Mouse (Mus musculus) hindbrain, postnatal 0 days (tissue): ENCODE measurements around the gene Prm1. TPM values are rescaled to one million over a fixed set of nuclear protein-coding genes. Genes with fewer than 3 reads are reported as not detected.

ENCODE experiments used
- ATAC-seq: fragments of 200-750 bp; cut with Nextera tagmentation; 2 replicates; pipeline ENCODE4 v1.8.0; 2017; ENCODE audit warnings: mild to moderate bottlenecking, moderate TSS enrichment, moderate library complexity
- DNase-seq: peaks from one replicate; pipeline ENCODE4 v3.0.0-alpha.2; 2015; ENCODE audit warnings: low spot score
- H3K27ac ChIP-seq: fragments of 300-500 bp; sonication (generic); 2 replicates; pipeline ENCODE4 v1.5.1; 2014; ENCODE audit warnings: mild to moderate bottlenecking
- H3K27me3 ChIP-seq: fragments of 300-500 bp; sonication (generic); 2 replicates; pipeline ENCODE4 v1.6.1; 2014; ENCODE audit warnings: low read length, mixed read lengths; ENCODE audit not compliant: insufficient read depth
- H3K36me3 ChIP-seq: fragments of 300-500 bp; sonication (generic); 2 replicates; pipeline ENCODE4 v1.6.1; 2014; ENCODE audit warnings: low read length, mixed read lengths; ENCODE audit not compliant: insufficient read depth
- H3K4me1 ChIP-seq: fragments of 300-500 bp; sonication (generic); 2 replicates; pipeline ENCODE4 v1.6.1; 2014; ENCODE audit warnings: antibody characterized with exemption, low read length, mixed read lengths; ENCODE audit not compliant: insufficient read depth
- H3K4me2 ChIP-seq: fragments of 300-500 bp; sonication (generic); 2 replicates; pipeline ENCODE4 v1.6.1; 2014; ENCODE audit warnings: low read depth, mild to moderate bottlenecking, low read length, moderate library complexity, mixed read lengths
- H3K4me3 ChIP-seq: fragments of 300-500 bp; sonication (generic); 2 replicates; pipeline ENCODE4 v1.5.1; 2014; ENCODE audit warnings: low read length
- H3K9ac ChIP-seq: fragments of 300-500 bp; sonication (generic); replicated peaks from 2 replicates; pipeline ENCODE4 v1.6.1; 2014; ENCODE audit warnings: mild to moderate bottlenecking, low read length, moderate library complexity, mixed read lengths
- H3K9me3 ChIP-seq: fragments of 300-500 bp; sonication (generic); 2 replicates; pipeline ENCODE4 v1.6.1; 2016; ENCODE audit warnings: low read length, mixed read lengths
- CTCF ChIP-seq: IDR thresholded peaks from 2 replicates; pipeline ENCODE4 v1.5.1; 2016; ENCODE audit warnings: antibody characterized with exemption, control low read depth, low read depth
- WGBS: fragments of 180-500 bp; shearing (Covaris S2); extraction: QIAGEN DNeasy Blood & Tissue Kit; methylation state at CpG from one replicate; pipeline ENCODE4 v1.1.7; 2014; 5-methylcytosine and 5-hydroxymethylcytosine counted together
- polyA plus RNA-seq: library from polyadenylated mRNA; unstranded; fragments of >200 nt; fragmentation: Nextera tagmentation; extraction: Ambion mirVana; gene quantifications from 2 replicates; pipeline ENCODE4 v1.2.1, GENCODE M21; 2015
- total RNA-seq: library from RNA; depleted of rRNA; stranded (reverse); fragments of >200 nt; gene quantifications from 2 replicates; pipeline ENCODE4 v1.2.3, GENCODE M21; 2014

Prm1 gene
- total and polyA plus RNA-seq, 2 experiments from 2014 or later, result 0.70 TPM; not detected in 1

- Histone ChIP-seq H3K4me2 (no peak overlapping the region), H3K9ac (no peak overlapping the region), H3K36me3 (no peaks in the 10 kb centered on the region), H3K27me3 (no peaks in the 10 kb centered on the region), H3K27ac (no peak overlapping the region), H3K9me3 (no peaks in the 10 kb centered on the region), H3K4me1 (no peaks in the 10 kb centered on the region), H3K4me3 (no peak overlapping the region)
- WGBS, result 66% methylated on average over 5 of the region's 5 CpGs
- DNase-seq (no peak), ATAC-seq (no peak)
- TF ChIP-seq CTCF, result no peak
Observed at GRCm38 (mm10) chr16:10777579-10778160, 28.0 kb downstream of the Prm1 start.

GRCm38 (mm10) chr16:10776322-10776721 is 29.3 kb downstream of the Prm1 start:
- no peak overlapping the region for H3K27ac ChIP-seq
- H3K9me3 ChIP-seq, result no peaks in the 10 kb centered on the region
- no peaks in the 10 kb centered on the region for H3K36me3 ChIP-seq
- no peak overlapping the region for H3K4me2 ChIP-seq
- H3K27me3 ChIP-seq, result no peaks in the 10 kb centered on the region
- no peak for DNase-seq
- no peak for TF ChIP-seq CTCF
- ATAC-seq, result no peak
- WGBS, result 70% methylated on average over 7 of the region's 7 CpGs
- no peaks in the 10 kb centered on the region for H3K4me1 ChIP-seq
- no peak overlapping the region for H3K4me3 ChIP-seq
- H3K9ac ChIP-seq, result no peak overlapping the region

GRCm38 (mm10) chr16:10774726-10775125 is 30.9 kb downstream of the Prm1 start:
- no peaks in the 10 kb centered on the region for H3K27me3 ChIP-seq
- DNase-seq (no peak), ATAC-seq (no peak)
- TF ChIP-seq CTCF, result no peak
- H3K27ac ChIP-seq, result no peak overlapping the region
- H3K4me2 ChIP-seq, result no peak overlapping the region
- no peaks in the 10 kb centered on the region for H3K36me3 ChIP-seq
- no peak overlapping the region for H3K4me3 ChIP-seq
- H3K9ac ChIP-seq, result no peak overlapping the region
- WGBS, result 65% methylated on average over 4 of the region's 4 CpGs
- no peaks in the 10 kb centered on the region for H3K4me1 ChIP-seq
- H3K9me3 ChIP-seq, result no peaks in the 10 kb centered on the region

- no peak overlapping the region for H3K4me2 ChIP-seq
- H3K36me3 ChIP-seq, result no peaks in the 10 kb centered on the region
- no peak overlapping the region for H3K27ac ChIP-seq
- no peak overlapping the region for H3K4me3 ChIP-seq
- H3K27me3 ChIP-seq, result no peaks in the 10 kb centered on the region
- H3K4me1 ChIP-seq, result no peaks in the 10 kb centered on the region
- no peaks in the 10 kb centered on the region for H3K9me3 ChIP-seq
- H3K9ac ChIP-seq, result no peak overlapping the region
- 78% methylated on average over 8 of the region's 8 CpGs for WGBS
- ATAC-seq, result no peak
- no peak for TF ChIP-seq CTCF
- no peak for DNase-seq
Observed at GRCm38 (mm10) chr16:10773543-10773942, 32.1 kb downstream of the Prm1 start.

GRCm38 (mm10) chr16:10771769-10772510 is 33.7 kb downstream of the Prm1 start:
- 69% methylated on average over 19 of the region's 19 CpGs for WGBS

GRCm38 (mm10) chr16:10770531-10771325 is 34.9 kb downstream of the Prm1 start:
- H3K36me3 ChIP-seq, result no peaks in the 10 kb centered on the region
- H3K4me1 ChIP-seq, result no peaks in the 10 kb centered on the region
- H3K27me3 ChIP-seq, result no peaks in the 10 kb centered on the region
- ATAC-seq (peak; percentile 41; the same call in 1 of the 2 replicates), DNase-seq (peak; percentile 28)
- no peak overlapping the region for H3K27ac ChIP-seq
- 52% methylated on average over 4 of the region's 4 CpGs for whole genome bisulfite sequencing
- no peak overlapping the region for H3K4me3 ChIP-seq
- H3K9ac ChIP-seq, result no peak overlapping the region
- H3K9me3 ChIP-seq, result no peaks in the 10 kb centered on the region
- peak; percentile 19; the same call in 1 of the 2 replicates for TF ChIP-seq CTCF
- H3K4me2 ChIP-seq, result no peak overlapping the region

More at GRCm38 (mm10) chr16:10771769-10772510, 33.7 kb downstream of the Prm1 start:
- H3K36me3 ChIP-seq, result no peaks in the 10 kb centered on the region
- no peak overlapping the region for H3K9ac ChIP-seq
- no peak overlapping the region for H3K27ac ChIP-seq
- H3K4me3 ChIP-seq, result no peak overlapping the region
- H3K9me3 ChIP-seq, result no peaks in the 10 kb centered on the region
- H3K4me2 ChIP-seq, result no peak overlapping the region
- TF ChIP-seq CTCF, result no peak
- no peak for ATAC-seq
- no peak for DNase-seq
- no peaks in the 10 kb centered on the region for H3K27me3 ChIP-seq
- H3K4me1 ChIP-seq, result no peaks in the 10 kb centered on the region
